Mouse (Mus musculus) spleen, adult 2 months (tissue): ENCODE data around the gene Sf3b6.

Experiments used
- CTCF ChIP-seq: fragments of 200-500 bp; IDR thresholded peaks from 2 replicates; pipeline ENCODE4 v1.5.1; 2011; ENCODE audit warnings: mild to moderate bottlenecking, inconsistent platforms; ENCODE audit not compliant: insufficient read depth, insufficient read length, insufficient replicate concordance; ENCODE audit errors: extremely low read depth
- POLR2A ChIP-seq: fragments of 200-500 bp; IDR thresholded peaks from 2 replicates; pipeline ENCODE4 v1.6.1; 2011; ENCODE audit warnings: low read depth, low read length, inconsistent platforms

DNA sequence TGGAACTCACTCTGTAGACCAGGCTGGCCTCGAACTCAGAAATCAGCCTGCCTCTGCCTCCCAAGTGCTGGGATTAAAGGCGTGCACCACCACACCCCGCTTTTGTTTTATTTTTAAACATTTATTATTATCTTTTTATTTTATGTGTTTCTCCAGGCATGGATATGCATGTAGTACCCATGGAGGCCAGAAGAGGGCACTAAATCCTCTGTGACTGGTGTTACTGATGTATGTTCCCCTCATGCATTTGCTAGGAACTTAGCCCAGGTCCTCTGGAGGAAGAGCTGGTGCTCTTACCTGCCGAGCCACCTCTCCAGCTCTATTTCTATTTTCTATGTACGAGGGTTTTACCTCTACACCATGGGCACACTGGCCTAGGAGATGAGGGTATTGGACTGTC, 38.8 kb downstream of the Sf3b6 start:
- TF ChIP-seq CTCF (peak; percentile 8; the same call in 1 of the 2 replicates), POLR2A (no peak)
